Mouse (Mus musculus): ENCODE data around the gene Cdc20. TPM values are rescaled to one million over a fixed set of nuclear protein-coding genes. Genes with fewer than 3 reads are reported as not detected.

Cdc20 gene
- polyA plus RNA-seq, 1 experiment: 3.6 TPM

DNA sequence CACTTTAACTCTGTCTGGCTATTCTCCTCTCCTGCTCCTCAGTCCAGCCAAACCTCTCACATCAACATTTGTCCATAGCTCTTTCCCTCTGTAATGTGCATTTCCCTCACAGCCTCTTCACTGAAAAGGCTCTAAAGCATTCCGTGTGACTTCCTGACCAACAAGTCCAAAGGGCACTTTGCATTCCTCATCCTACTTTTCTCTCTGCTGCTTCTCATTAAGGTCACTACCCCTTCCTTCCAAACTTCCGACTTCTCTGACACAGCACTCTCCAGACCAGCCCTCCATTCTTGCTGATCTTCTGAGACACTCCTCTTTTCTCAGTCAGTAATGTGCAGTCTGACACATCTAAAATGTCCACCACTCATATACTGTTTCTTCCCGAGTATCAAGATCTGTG is 40.7 kb downstream of the Cdc20 start:
- no peak overlapping the region for H3K4me3 ChIP-seq (replicated peaks; ENCODE audit: insufficient read depth, low read depth, low read length)
- 82% methylated on average over 3 of the region's 3 CpGs for WGBS
- H3K4me1 ChIP-seq (ENCODE audit: control insufficient read depth, insufficient read depth, low read length): no peaks in the 10 kb centered on the region
- H3K27ac ChIP-seq (ENCODE audit: insufficient read depth, low read length): no peak overlapping the region
- H3K27me3 ChIP-seq (ENCODE audit: control insufficient read depth, insufficient read depth, low read length): no peaks in the 10 kb centered on the region
- no peak for DNase-seq
- TF ChIP-seq CTCF (IDR thresholded peaks at IDR 0.05; ENCODE audit: borderline replicate concordance, insufficient read depth, low read depth, low read length) (no peak), POLR2A (IDR thresholded peaks at IDR 0.05; ENCODE audit: borderline replicate concordance, insufficient read depth, low read length) (no peak)

DNA sequence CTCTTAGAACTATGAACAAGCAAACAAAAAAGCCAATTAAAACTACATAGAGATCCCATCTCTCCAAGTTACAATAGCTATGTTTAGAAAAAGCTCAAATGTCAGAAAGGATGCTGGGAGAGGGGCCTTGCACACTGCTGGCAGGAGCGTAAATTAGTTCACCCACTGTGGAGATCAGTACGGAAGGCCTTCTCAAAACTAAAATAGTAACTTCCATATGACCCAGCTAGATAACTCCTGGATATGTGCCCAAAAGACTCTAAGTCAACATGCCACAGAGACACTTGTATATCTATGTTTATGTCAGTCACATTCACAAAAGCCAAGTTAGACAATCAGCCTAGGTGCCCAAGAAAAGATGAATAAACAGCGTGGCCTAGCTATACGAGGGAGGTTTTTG is 41.9 kb downstream of the Cdc20 start:
- Histone ChIP-seq H3K4me1 (ENCODE audit: control insufficient read depth, insufficient read depth, low read length) (no peaks in the 10 kb centered on the region), H3K27me3 (ENCODE audit: control insufficient read depth, insufficient read depth, low read length) (no peaks in the 10 kb centered on the region), H3K27ac (ENCODE audit: insufficient read depth, low read length) (no peak overlapping the region), H3K4me3 (replicated peaks; ENCODE audit: insufficient read depth, low read depth, low read length) (no peak overlapping the region)
- no peak for TF ChIP-seq POLR2A (IDR thresholded peaks at IDR 0.05; ENCODE audit: borderline replicate concordance, insufficient read depth, low read length)
- TF ChIP-seq CTCF (IDR thresholded peaks at IDR 0.05; ENCODE audit: borderline replicate concordance, insufficient read depth, low read depth, low read length): no peak
- WGBS: 68% methylated on average over 4 of the region's 4 CpGs
- DNase-seq: no peak

DNA sequence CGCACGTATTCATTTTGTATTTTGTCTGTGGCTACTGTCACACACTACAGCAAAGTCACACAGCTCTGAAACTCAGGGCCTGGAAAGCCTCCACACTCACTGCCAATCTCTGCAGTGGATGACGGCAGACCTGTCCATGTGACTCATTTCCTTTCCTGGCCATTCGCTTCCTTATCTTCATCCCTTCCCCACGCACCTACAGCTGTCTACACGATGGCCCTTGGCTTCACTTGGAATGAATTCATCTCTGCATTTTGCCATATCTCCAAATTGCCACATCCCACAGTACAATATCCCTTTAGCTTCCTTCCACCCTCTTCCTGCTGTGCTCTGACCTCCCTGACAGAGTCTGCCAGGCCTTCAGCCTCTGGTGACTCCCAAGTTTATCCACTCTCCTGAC is 42.6 kb downstream of the Cdc20 start:
- 93% methylated on average over 6 of the region's 6 CpGs for WGBS
- Histone ChIP-seq H3K4me1 (ENCODE audit: control insufficient read depth, insufficient read depth, low read length) (no peaks in the 10 kb centered on the region), H3K27ac (ENCODE audit: insufficient read depth, low read length) (no peak overlapping the region), H3K4me3 (replicated peaks; ENCODE audit: insufficient read depth, low read depth, low read length) (no peak overlapping the region), H3K27me3 (ENCODE audit: control insufficient read depth, insufficient read depth, low read length) (no peaks in the 10 kb centered on the region)
- no peak for TF ChIP-seq CTCF (IDR thresholded peaks at IDR 0.05; ENCODE audit: borderline replicate concordance, insufficient read depth, low read depth, low read length)
- no peak for TF ChIP-seq POLR2A (IDR thresholded peaks at IDR 0.05; ENCODE audit: borderline replicate concordance, insufficient read depth, low read length)
- no peak for DNase-seq

DNA sequence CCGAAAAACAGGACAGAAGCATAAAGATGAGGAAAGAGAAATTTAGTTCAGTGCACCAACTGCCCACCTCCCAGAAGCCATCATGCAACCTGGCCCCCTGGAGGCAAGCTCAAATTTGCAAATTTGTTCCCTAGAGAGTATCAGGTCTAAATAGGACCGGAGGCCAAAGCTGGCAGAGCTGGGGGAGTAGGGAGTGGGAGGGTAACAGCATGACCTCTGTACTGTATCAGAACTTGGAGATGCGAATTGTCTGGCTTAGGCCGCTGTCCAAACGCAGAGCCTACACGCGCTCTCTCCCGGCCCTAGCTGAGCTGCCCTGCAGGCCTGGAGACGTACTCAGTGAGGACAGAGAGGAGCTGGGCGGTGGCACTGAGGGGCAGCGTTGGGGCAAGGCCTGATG is 47.0 kb downstream of the Cdc20 start:
- 89% methylated on average over 11 of the region's 11 CpGs for WGBS

DNA sequence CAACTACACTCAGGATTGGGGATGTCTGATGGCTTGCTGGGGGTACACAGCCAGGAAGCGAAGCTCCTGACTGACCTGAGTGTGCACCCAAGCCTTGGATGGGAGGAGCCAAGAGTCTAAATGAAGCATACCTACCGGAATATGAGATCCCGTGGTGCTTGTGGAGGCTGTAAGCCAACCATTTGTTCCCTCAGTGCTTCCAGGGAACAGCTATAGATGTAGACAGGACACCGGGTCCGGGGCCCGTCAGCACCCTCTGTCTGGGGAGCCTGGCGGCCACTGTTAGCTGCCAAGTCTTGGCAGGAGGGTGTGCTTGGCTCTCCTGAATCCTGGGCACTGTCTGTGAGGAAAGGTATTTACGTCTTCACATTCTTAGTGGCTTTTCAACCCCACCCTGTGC is 49.8 kb downstream of the Cdc20 start:
- Histone ChIP-seq H3K4me3 (replicated peaks; ENCODE audit: insufficient read depth, low read depth, low read length) (no peak overlapping the region), H3K27ac (ENCODE audit: insufficient read depth, low read length) (no peak overlapping the region), H3K4me1 (ENCODE audit: control insufficient read depth, insufficient read depth, low read length) (no peaks in the 10 kb centered on the region), H3K27me3 (ENCODE audit: control insufficient read depth, insufficient read depth, low read length) (no peaks in the 10 kb centered on the region)
- DNase-seq: no peak
- 68% methylated on average over 8 of the region's 8 CpGs for WGBS
- no peak for TF ChIP-seq CTCF (IDR thresholded peaks at IDR 0.05; ENCODE audit: borderline replicate concordance, insufficient read depth, low read depth, low read length)
- TF ChIP-seq POLR2A (IDR thresholded peaks at IDR 0.05; ENCODE audit: borderline replicate concordance, insufficient read depth, low read length): no peak

More for the DNA sequence above, 47.0 kb downstream of the Cdc20 start:
- Histone ChIP-seq H3K27me3 (ENCODE audit: control insufficient read depth, insufficient read depth, low read length) (no peaks in the 10 kb centered on the region), H3K27ac (ENCODE audit: insufficient read depth, low read length) (no peak overlapping the region), H3K4me3 (replicated peaks; ENCODE audit: insufficient read depth, low read depth, low read length) (no peak overlapping the region), H3K4me1 (ENCODE audit: control insufficient read depth, insufficient read depth, low read length) (no peaks in the 10 kb centered on the region)
- no peak for TF ChIP-seq POLR2A (IDR thresholded peaks at IDR 0.05; ENCODE audit: borderline replicate concordance, insufficient read depth, low read length)
- no peak for TF ChIP-seq CTCF (IDR thresholded peaks at IDR 0.05; ENCODE audit: borderline replicate concordance, insufficient read depth, low read depth, low read length)
- no peak for DNase-seq

DNA sequence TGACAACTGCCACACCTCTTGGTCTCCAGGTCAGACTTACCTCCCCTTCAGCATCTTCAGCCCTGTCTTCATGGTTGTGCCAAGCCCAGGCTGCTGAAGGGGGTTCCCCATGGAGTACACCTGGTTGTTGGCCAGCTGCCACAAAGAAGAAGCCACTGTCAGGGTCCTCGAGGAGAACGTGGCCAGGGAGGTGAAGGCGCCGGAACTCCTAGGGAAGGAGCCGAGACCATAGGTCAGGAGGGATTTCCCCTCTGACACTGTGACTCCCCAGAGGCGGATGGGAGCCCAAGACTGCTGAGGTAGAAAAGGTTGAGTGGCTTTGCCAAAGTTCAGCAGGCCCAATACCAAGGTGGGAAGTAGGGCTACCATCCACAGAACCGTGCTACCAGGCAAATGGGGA is 53.9 kb downstream of the Cdc20 start:
- H3K4me3 ChIP-seq (replicated peaks; ENCODE audit: insufficient read depth, low read depth, low read length): no peak overlapping the region
- no peaks in the 10 kb centered on the region for H3K27me3 ChIP-seq (ENCODE audit: control insufficient read depth, insufficient read depth, low read length)
- no peaks in the 10 kb centered on the region for H3K4me1 ChIP-seq (ENCODE audit: control insufficient read depth, insufficient read depth, low read length)
- no peak for DNase-seq
- no peak for TF ChIP-seq POLR2A (IDR thresholded peaks at IDR 0.05; ENCODE audit: borderline replicate concordance, insufficient read depth, low read length)
- no peak for TF ChIP-seq CTCF (IDR thresholded peaks at IDR 0.05; ENCODE audit: borderline replicate concordance, insufficient read depth, low read depth, low read length)
- no peak overlapping the region for H3K27ac ChIP-seq (ENCODE audit: insufficient read depth, low read length)
- WGBS: 68% methylated on average over 7 of the region's 7 CpGs

Other genes with a start within 250 kb of the Cdc20 start
- gene Ptprf, start 145.9 kb downstream of the Cdc20 start, polyA plus RNA-seq (2012; rRNA removed): 24.5 and 26.9 TPM in 2 replicates
- gene Szt2, start 28.1 kb downstream of the Cdc20 start, polyA plus RNA-seq (2012; rRNA removed): 38.0 and 38.6 TPM in 2 replicates
- gene Med8, start 28.0 kb downstream of the Cdc20 start, polyA plus RNA-seq (2012; rRNA removed): 61.0 and 65.8 TPM in 2 replicates
- 79.1 and 85.4 TPM in 2 replicates for gene Elovl1, start 9.3 kb downstream of the Cdc20 start, polyA plus RNA-seq (2012; rRNA removed)
- 0.05 TPM in 2 replicates for gene Mpl, start 20.2 kb upstream of the Cdc20 start, polyA plus RNA-seq (2012; rRNA removed)
- 10.7 and 12.8 TPM in 2 replicates for gene Tie1, start 52.7 kb upstream of the Cdc20 start, polyA plus RNA-seq (2012; rRNA removed)
- gene 2610528J11Rik, start 89.6 kb upstream of the Cdc20 start, polyA plus RNA-seq (2012; rRNA removed): not detected in 2 replicates
- 43.5 and 60.1 TPM in 2 replicates for gene Tmem125, start 106.7 kb upstream of the Cdc20 start, polyA plus RNA-seq (2012; rRNA removed)
- 0.27 and 0.36 TPM in 2 replicates for gene Cfap57, start 183.4 kb upstream of the Cdc20 start, polyA plus RNA-seq (2012; rRNA removed)
- gene Ebna1bp2, start 183.4 kb upstream of the Cdc20 start, polyA plus RNA-seq (2012; rRNA removed): 61.9 and 64.0 TPM in 2 replicates
- gene Olfr62, start 221.6 kb upstream of the Cdc20 start, polyA plus RNA-seq (2012; rRNA removed): not detected in 2 replicates